Mouse (Mus musculus) erythroblast, embryonic 14.5 days (primary cell): ENCODE measurements around the gene Maml3.

Experiments used
- GATA1 ChIP-seq: IDR thresholded peaks from 2 replicates; pipeline ENCODE4 v1.6.1; 2012; ENCODE audit warnings: low read length, inconsistent platforms, mixed read lengths
- TAL1 ChIP-seq: IDR thresholded peaks from 3 replicates; pipeline ENCODE4 v1.6.1; 2012; ENCODE audit warnings: low read length, inconsistent platforms, mixed read lengths

- TF ChIP-seq GATA1: no peak
- TF ChIP-seq TAL1: no peak
These were observed 219.0 kb downstream of the Maml3 start for GRCm38 (mm10) chr3:51885920-51886319.
